In the genomic region with DNA sequence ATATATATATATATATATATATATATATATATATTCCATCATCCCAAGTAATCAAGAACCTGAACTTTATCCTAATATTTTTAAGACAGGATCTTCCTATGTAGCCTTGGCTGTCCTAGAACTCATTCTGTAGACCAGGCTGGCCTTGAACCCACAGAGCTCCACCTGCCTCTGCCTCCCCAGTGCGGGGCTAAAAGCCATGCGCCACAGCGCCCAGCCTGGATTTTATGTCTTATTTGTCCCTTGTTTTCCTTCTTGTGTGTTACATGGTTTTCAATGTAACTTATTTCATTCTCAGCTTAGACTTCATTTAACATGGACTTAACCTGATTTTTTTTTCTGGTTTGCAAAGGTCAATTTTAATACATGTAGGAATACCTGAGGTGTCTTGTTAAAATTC, we compare ENCODE assay signal across 17 mouse cellular contexts. TPM values are rescaled to one million over a fixed set of nuclear protein-coding genes. Genes with fewer than 3 reads are reported as not detected.
"Had no signal": no experiment of that assay in that cellular context is flagged by ENCODE, and none has a peak within 500 bp of the region (broad histone marks: within the 10 kb centered on the region; RNA-seq: fewer than 3 reads in every experiment).

No protein-coding gene starts in this region.

- H3K27ac ChIP-seq: neural tube, embryonic 13.5 days; neural tube, embryonic 15.5 days; stomach, embryonic 15.5 days; stomach, postnatal 0 days had no signal

- H3K4me2 ChIP-seq: neural tube, embryonic 13.5 days; neural tube, embryonic 15.5 days; stomach, embryonic 15.5 days had no signal

- H3K9me3 ChIP-seq: neural tube, embryonic 13.5 days; neural tube, embryonic 15.5 days; stomach, embryonic 15.5 days had no signal

- H3K9ac ChIP-seq: neural tube, embryonic 13.5 days; neural tube, embryonic 15.5 days; stomach, embryonic 15.5 days had no signal

- H3K4me1 ChIP-seq: neural tube, embryonic 13.5 days; neural tube, embryonic 15.5 days; stomach, embryonic 15.5 days had no signal

- H3K27me3 ChIP-seq: neural tube, embryonic 13.5 days; neural tube, embryonic 15.5 days; stomach, embryonic 15.5 days had no signal

- H3K4me3 ChIP-seq: neural tube, embryonic 13.5 days; neural tube, embryonic 15.5 days; stomach, embryonic 15.5 days had no signal

- DNase-seq: retina, postnatal 1 day; right cerebral cortex, adult 18-20 months; right cerebral cortex, postnatal 14 days; right cerebral cortex, postnatal 25 days; right cerebral cortex, postnatal 4 days; spleen, adult 18-20 months; thymus, adult 18-20 months; thymus, adult 2 months; thymus, postnatal 14 days; thymus, postnatal 25 days; thymus, postnatal 36 days; thymus, postnatal 4 days had no signal

- H3K36me3 ChIP-seq: neural tube, embryonic 13.5 days; neural tube, embryonic 15.5 days; stomach, embryonic 15.5 days had no signal

RNA-seq across cellular contexts. Expression of a gene that starts 39.2 kb away (rescaled TPM):
- total RNA-seq: neutrophil, adult 5-6 weeks had no signal
